Mouse (Mus musculus): ENCODE measurements around the gene Traf5.

The Traf5 gene

DNA sequence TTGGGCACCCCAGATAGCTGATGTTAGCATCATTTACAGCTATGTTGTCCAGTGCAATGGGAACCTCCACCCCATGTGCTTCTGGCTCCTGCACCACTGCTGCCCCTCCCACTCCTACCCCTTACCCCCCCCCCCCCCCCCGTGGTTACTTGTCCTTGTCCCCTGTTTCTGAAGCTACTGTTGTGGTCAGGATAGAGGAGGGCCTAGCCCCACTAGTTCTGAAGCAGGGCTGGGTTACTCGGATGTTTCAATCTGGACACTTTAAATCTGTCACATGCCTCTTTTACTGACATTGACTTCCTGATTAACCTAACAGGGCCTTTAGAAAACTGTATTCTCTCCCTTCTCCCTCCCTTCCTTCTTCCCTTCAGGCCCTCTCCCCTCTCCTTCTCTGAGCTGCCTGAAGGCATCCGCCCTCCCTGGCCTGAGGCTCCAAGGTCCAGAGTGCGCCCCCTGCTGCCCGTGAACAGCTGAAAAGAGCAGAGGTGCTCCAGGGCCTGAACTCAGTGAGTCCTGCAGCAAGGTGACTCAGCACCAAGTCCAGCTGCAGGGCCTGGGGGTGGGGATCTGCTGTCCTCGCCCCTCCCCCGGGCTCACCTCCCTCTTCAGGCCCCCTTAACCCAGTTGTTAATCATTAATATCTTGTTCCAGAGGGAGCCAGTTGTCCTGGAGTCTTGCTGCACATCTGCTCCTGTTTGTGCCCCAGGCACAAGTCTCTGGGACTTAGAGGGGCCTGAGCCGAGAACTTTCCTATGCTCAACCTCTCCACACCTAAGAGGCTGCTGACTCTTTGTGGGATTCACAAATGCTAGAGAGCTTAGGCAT is 128.2 kb downstream of the Traf5 start:
- peak; percentile 89 for DNase-seq

DNA sequence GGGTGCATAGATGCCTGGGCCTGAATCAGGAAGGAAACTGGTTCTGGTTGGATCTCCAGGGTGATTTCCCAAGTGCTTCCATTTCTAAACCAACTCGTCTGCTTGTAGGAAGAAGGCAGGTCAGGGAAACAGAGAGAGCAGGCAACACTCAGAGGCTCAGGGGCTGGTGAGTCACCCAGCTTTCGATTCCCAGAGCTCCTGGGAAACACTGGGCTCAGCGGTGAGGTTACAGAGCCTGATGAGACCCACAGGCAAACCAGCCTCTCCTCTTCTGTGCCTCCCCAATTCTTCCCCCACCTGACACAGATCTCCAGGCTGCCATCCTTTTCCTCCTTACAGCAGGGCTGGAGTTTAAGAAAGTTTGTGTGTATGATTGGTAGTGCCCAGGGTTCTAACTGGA is 128.9 kb downstream of the Traf5 start:
- no peak for DNase-seq

DNA sequence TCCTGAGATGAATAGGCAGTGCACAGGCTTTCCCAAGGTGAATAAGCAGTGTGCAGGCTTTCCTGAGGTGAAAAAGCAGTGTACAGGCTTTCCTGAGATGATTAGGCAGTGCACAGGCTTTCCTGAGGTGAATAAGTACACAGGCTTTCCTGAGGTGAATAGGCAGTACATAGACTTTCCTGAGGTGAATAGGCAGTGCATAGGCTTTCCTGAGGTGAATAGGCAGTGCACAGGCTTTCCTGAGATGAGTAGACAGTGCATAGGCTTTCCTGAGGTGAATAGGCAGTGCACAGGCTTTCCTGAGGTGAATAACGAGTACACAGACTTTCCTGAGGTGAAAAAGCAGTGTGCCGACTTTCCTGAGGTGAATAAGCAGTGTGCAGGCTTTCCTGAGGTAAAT is 131.4 kb downstream of the Traf5 start:
- no peak for DNase-seq

DNA sequence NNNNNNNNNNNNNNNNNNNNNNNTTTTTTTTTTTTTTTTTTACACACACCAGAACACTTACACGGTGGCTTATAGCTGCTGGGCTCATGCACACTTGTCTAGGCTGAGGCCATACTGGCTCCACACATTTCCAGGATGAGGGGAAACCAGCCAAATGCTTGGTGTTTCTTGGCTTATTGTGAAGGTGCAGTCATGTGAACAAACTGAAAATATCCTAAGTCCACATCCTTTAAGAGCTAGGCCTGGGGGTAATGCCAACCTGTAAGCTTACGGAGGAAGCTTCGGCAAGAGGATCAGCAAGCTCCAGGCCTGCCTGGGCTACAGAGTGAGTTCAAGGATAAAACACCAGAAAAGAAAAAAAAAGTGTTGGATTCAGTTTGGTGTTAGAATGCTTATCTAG is 135.0 kb downstream of the Traf5 start:
- no peak for DNase-seq

DNA sequence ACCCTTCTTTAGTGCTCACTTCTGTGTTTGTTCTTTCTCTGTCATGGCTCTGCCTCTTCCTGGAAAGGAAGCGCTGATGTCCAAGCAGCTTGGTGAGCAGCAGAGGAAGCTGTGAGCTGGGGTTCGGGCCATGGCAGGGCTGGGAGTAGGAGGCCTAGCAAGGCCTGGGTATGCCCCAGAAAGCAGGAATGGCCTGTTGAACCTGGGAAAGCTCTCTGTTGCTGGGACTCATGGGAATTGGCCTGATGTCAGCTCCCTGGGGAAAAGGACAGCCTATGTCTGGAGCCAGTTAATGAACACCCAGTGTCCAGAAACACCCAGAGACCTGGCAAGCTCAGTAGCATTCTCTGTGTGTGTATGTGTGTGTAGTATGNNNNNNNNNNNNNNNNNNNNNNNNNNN is 135.5 kb downstream of the Traf5 start:
- no peak for DNase-seq

DNA sequence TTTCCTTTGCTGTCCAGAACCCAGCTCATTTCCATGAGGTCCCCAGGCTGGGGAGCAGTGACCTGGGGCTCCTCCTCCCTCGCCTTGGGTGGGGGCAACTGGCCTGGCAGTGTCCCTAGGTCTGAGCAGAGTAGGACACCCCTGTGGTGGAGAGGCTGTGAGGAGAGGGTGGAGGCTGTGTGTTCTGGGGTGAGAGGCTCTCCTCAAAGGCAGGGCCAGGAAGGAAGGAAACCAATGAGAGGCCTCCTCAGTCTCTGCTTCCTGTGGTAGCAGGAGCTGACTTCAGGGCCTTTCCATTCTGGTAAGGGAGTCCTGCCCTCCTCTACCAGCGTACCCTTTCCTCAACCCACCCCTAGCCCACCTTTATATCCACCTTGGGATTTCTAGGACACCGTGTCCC is 136.1 kb downstream of the Traf5 start:
- DNase-seq: no peak

DNA sequence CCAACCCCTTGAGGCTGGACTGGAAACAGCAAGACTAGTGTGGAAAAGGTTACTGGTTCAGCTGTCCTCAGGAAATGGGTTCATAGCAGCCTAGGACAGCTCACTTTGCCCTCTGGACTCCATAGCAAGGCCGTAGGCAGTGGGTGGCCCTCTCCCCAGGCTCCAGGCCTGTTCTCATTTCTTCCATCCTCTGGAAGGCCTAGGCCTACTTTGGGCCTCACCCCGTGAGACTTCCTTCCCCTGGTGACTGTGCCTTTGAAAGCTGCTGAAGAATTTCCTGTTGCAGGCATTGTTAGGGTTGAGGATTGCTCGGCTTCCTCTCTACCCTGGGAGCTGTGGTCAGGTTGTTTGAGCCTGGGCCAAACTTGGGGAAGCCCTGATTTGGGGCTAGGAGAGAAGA is 137.3 kb downstream of the Traf5 start:
- peak; percentile 19 for DNase-seq

DNA sequence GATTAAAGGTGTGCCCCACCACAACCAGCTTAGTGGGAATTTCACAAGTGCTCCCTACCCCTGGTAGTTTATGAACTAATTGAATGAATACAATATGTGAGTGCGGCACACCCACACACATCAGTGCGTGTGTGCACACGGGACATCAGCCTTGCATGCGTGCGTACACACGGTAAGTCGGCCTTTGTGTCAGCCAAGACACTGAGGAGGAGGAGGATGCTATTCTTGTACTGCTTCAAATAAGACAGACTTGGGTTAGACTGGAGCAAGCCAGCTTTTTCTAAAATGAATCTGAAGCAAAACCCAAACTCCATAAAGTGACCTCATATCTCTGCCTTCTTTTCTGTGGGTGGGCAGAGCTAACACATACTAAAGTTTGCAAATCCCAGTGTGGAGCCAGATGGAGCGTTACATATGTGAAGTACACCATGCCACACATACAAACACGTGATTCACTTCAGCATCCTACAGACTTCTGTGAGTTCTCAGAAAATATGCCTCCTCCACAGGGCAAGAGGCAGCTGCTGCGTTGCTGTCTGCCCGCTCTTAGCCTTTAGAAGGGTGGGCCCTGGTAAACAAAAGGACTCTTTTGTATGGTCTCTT is 139.5 kb downstream of the Traf5 start:
- DNase-seq: no peak

DNA sequence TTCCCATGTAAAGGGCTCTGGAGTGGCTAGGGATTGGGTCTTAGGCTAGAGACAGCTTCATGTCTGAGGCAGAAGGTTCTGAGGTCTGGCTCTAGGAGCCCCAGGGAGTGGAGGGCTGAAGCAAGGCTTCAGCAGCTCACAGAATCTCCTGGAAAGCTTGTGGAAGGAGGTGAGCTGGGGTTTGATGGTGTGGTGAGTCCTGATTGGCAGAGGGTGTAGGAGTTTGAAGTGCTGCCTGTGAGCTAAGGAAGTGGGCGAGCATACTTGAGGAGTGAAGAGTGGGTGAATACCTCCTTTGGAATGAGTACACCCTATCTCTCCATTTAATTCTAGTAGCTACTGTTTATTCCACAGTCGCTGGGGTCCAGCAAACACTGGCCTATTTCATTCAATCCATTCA is 141.7 kb downstream of the Traf5 start:
- no peak for DNase-seq

DNA sequence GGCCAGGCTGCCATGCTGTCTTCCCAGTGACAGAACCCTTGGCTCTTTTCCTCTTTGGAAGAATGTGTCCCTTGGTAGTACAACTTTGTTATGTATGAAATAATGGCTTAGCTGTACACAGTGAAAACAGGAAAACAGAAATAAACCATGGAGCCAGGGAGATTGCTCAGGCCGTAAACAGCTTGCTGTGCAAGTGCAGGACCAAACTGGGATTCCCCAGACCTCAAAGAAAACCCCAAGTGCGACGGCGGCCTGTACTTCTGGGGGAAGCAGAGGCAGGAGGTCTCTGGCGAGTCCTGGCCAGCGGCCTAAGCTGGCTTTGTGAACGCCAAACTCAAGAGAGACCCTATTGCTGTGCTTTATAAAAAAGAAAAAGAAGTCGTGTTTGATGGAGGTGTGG is 143.8 kb downstream of the Traf5 start:
- DNase-seq: no peak

DNA sequence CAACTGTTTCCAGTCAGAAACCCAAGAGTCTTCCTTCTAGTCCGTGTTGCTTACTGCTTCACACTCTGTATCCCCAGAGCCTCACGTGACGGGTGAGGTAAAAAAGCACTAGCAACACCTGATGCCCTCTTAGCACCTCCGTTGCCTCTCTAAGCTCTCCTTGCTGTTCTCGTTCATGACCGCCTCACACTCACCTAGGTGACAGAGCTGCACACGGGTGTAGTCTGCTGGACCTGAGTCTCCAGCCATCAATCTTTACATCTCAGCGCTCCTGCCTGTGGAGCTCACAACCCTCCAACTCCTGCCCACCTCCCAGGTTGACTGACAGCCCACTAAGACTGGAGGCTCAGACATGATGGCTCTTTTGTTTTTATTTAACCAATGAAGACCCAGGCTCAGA is 144.6 kb downstream of the Traf5 start:
- no peak for DNase-seq
